Mouse (Mus musculus) erythroblast, adult 5-6 weeks (primary cell): ENCODE data around the gene Olfr648. TPM values are rescaled to one million over a fixed set of nuclear protein-coding genes. Genes with fewer than 3 reads are reported as not detected.

Experiments used
- ATAC-seq: replicated peaks from 2 replicates; pipeline ENCODE4 v1.8.0; 2016; ENCODE audit warnings: moderate number of reproducible peaks, mild to moderate bottlenecking, moderate TSS enrichment, inconsistent platforms; ENCODE audit not compliant: poor library complexity, low FRiP score, severe bottlenecking
- total RNA-seq, 2 experiments: library from RNA; stranded (forward) in 1 of 2; stranded (reverse) in 1 of 2; fragments of 150-400 nt in 1 of 2; fragments of 200-764, 138-1000 nt in 1 of 2; gene quantifications; 2 replicates each; pipeline versions ENCODE4 v1.2.3 to v1.2.4; 2015 to 2017; ENCODE audit warnings: low replicate concordance in 2 of 2

The Olfr648 gene
- total RNA-seq (2015; ENCODE audit: low replicate concordance) = 1.5 and 2.1 TPM in 2 replicates
- total RNA-seq (2017; ENCODE audit: low replicate concordance) = 0.14 and 0.60 TPM in 2 replicates

DNA sequence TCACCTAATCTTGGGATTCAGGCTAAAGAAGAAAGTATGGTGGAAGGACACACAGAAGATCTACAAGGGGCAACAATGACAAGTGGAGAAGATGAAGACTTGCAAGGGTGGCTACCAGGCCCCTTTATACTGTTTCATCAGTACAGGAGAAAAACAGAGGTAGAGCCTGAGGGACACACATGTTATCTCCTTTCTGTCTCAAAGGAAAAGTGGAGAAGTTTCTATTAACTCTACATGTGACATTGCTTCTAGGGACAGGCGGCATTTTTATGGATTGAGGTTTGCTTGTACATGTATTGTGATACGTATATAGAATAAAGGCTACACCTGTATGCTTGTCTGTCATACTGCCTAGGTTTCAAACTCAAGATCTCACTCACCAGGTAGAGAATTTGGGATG is at the start of gene Olfr648:
Gene Olfr648 (minus strand): TSS at position 101 of the 400 bp plus-strand sequence.
- ATAC-seq = no peak

DNA sequence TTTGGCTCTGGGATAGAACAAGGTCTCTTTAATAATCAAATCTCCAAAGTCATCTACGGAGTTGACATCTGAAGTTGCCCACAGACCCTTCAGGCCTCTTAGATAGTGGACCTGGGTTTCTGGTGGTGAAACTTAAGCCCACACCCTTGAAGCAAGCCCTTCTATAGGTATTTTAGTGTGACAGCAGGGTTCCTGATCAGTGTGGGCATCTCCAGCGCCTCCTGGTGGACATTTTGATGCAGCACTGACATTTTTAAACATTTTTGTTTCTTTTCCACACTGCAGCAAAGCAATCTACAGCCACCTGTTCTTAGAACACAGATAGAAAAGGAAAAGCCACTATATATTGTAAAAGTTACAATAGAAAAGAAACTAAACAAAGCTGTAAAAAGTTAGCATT is 48.0 kb upstream of the Olfr648 start:
- 0 out of 2 replicates have a peak, but pooled peaks have one; percentile 74 for ATAC-seq

DNA sequence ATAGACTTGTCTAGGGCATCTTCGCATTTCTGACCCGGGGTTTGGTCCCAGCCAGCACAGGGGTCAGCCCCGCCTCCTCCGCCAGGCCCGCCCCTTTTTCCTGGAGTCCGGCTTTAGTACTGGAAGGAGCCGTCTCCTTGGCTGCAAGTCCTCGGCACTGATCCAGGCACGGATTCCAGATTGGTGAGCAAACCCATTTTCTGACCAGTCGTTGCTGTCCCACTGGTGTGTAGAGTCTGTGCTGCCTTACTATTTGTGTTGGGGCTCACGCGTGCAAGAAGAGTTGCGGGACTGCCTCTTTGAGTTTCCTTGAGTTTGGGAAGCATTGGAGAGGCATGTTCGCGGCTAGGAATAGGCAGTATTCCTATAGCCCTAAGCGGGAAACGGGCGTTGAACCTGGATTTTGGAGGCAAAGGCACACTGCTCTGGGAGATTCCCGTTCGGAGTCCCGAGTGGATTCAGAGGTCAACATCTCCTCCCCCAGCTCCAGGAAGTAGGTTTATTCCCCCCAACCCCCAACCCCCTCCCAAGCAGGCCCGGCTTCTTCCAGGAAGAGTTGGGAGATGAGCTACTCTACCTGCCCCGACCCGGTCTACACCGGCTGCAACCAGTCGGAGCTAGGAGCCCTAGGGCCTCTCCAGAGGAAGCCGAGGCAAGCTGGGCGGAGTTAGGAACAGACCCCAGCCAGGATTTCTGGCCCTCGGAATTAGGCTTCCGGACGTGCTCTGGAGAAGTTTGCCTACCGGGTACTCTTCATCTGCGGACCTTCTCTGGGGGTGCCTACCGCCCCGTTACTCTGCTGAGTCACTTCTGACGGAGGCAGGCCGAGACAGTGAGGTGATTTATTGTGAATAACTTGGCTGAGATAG is 35.7 kb upstream of the Olfr648 start, which contains the start of gene Trim6:
Gene Trim6 (plus strand): TSS at position 93 of the 869 bp plus-strand sequence.
- ATAC-seq = no peak

DNA sequence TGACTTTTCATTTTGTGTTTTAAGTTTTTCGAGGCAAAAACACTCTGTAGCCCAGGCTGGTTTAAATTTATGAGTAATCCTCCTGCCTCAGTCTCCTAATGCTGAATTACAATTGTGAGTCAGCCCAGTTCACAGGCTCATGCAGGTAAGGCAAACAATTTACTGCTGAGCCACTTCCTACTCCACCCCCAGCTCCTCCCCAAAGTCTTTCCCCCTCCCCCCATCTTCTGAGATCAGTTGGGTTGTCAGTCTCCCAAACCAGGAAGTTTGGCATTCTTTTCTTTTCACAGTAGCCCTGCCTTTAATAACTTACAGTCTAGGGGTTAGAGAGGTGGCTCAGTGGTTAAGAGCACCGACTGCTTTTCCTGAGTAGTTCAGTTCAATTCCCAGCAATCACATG is 34.7 kb upstream of the Olfr648 start:
- no peak for ATAC-seq

DNA sequence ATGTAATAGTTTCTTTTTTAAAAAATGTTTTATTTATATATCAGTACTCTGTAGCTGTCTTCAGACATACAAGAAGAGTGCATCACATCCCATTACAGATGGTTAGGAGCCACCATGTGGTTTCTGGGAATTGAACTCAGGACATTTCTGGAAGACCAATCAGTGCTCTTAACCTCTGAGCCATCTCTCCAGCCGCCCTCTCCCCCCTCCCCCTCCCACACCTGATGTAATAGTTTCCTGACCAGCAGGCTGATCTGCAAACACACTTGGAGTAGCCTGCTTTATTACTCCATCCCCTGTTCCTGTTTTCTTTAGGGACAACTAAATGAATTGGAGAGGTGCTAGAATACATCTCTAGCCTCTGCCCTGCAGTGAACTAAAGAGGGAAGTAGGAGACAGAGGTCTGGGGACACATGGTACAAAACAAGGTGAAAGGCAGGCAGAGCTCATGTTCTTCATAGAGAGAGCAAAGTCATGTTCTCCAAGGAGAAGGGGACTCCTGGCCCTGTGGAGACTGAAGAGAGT is 32.9 kb upstream of the Olfr648 start:
- ATAC-seq = no peak

DNA sequence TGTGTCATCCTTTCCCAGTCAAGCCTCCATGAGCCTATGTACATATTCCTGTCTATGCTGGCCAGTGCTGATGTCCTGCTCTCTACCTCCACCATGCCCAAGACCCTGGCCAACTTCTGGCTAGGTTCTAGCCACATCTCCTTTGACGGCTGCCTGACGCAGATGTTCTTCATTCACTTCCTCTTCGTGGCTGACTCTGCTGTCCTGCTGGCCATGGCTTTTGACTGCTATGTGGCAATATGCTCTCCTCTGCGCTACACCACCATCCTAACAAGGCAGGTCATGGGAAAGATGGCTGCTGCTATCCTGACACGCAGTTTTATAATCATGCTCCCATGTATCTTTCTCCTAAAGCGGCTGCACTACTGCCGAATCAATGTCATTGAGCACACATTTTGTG is 23.0 kb upstream of the Olfr648 start:
- no peak for ATAC-seq

DNA sequence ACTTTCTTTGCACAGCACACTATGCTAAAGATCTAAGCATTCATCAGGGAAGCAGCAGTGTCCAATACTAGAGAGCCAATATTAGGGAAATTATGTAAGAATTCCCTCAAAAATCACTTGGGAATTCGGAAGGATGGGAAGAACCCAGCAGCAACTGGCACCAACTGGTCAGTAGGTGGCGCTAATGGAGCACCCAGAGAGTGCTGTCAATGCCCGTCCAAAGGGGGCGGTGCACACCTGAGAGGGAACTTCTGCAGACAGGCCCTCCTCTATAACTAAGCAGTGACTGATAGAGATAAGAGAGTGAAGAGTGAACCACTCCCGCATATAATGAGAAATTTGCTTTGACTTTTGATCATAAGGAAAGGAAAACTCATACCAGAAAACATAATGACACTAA is 16.6 kb upstream of the Olfr648 start:
- peak; percentile 85 for ATAC-seq

DNA sequence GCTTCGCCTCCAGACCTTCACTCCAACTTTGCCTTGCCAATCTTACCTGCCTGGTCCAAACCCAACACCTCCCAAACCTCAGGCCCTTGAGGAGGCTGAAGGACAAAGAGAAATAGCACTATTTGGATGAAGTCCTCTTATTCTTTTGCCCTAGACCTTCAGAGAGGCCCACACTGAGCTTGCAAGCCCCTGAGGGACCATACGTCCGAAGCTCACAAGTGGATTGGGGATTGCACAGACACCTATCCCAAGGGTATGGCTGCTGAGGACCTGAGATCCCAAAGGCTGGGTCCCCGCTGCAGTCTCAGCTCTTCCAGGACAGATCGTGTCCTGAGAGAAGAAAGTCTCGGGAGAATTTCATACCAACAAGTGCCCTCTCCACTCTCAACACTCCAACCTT is 12.7 kb upstream of the Olfr648 start, which contains the start of gene Olfr649:
Gene Olfr649 (minus strand): TSS at position 101 of the 400 bp plus-strand sequence.
- no peak for ATAC-seq

DNA sequence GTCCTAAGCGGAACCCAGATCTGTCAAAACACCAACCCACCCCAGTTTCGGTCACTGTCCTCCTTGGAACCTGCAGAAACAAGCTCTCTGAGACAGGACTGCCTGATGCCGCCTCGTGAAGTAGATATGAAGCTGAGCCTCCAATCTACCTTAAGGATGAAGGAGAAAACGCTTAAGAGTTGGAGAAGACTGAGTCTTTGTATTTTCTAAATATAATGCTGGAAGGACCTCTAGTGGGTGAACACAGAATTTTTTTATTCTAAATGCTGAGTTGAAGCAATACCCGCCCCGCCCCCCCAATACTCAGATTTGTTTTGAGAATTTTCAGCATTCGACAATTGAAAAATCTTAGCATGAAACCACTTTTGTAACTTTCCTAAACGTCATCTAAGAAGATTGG is 8.1 kb upstream of the Olfr648 start:
- ATAC-seq = no peak

DNA sequence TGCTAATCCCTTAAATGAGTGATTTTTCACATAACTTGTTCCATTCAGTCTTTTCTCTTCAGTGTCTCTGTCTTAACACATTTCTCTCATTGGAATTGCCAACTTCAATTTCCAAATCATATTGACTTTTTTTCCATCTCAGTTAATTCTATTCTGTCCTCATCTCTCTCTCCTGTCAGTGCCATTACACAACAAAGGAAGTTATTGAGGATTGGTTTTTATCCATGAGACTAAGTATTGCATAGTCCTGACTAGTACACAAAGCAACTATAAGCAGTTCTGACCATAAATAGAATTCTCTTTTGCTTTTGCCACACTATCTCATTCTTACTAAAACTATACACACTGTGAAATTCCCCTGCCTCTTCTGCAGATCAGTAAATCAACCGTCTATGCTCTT is 4.1 kb downstream of the Olfr648 start:
- no peak for ATAC-seq

DNA sequence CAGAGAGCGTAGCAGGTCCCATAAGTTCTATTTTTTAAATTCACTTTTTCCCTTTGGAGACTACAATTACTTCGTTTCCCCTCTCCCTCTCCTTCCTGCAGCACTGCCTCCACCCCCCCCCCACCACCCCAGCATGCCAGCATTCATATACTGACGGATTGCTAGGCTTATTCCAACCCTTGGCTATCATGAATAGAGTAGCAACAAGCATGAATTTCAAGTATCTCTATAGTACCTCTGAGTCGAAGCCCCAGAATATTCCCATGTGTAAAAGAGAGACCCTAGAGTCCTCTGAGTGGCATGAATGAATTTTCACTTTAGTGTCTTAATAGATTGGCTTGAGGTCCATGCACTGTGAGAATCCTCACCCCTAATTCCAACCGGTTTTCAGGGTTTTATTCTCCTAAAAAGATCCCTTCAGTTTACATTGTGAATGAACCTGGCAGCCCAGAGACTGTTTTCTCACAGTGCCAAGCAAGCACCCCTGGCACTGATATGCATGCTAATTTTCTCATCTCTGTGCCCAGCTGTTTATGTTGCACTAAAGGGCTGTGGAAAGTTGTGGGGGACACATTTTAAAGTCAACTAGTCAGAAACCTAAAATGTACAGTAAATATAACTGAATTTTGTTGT is 4.7 kb downstream of the Olfr648 start:
- no peak for ATAC-seq

DNA sequence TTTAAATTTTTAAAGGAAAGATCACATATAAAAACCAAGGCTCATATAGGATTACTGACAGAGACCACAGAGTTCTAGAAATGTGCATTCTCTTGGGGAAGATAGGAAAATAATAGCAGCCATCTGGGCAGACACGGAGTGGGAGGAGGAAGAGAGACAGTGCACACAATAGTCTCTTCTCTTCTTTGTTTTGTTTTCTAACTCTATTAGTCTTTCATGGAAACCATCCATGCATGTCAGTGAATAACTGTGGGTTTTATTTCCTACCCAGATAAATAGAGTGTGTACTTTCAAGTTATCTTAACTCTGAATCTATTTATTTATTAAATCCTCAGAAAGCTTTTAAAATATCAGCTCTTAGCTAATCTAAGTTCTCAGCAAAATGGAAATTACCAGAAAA is 8.1 kb downstream of the Olfr648 start:
- ATAC-seq = no peak

DNA sequence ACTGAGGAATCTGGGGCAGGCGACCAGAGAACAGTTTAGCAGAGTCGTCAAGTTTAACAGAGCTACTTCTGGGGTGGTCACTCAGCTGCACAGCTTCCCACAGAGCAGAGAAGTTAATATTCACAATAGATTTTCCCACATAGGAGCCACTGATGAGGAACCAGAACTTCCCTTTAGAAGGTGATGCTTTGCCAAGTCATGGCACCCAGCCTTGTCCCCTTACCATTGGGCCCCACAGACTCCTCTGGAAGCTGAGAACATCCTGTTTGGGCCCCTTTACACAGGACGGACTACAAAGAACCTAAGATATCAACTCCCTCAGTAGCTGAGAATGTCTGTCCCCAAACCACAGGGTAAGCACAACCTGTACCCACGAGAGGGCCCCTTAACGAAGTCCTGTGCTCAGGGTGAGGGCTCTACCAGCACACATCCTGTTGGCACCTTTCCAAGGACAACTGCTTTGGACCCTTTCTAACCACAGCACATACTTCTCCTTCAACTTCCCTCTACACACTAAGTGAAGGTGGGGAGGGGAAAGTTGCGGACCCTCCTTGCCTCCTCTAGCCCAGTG is 13.5 kb downstream of the Olfr648 start:
- no peak for ATAC-seq

DNA sequence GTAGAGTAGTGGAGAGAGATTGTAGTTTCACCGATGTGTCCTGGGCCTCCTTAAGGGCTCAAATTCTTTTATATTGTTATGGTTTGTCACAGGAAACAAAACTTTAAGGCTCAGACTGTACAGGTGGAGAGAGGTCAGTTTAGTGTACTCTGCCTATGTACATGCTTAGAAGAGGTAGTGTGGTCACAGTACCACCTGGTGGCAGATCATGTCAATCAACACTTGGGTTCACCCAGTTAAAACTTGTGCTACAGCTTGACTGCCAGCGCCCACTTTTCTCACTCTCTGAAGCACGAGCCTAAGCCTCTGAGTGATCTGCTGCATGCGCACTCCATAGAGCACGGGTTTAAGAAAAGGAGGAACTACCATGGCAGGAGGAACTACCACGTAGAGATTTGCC is 16.1 kb downstream of the Olfr648 start:
- no peak for ATAC-seq

DNA sequence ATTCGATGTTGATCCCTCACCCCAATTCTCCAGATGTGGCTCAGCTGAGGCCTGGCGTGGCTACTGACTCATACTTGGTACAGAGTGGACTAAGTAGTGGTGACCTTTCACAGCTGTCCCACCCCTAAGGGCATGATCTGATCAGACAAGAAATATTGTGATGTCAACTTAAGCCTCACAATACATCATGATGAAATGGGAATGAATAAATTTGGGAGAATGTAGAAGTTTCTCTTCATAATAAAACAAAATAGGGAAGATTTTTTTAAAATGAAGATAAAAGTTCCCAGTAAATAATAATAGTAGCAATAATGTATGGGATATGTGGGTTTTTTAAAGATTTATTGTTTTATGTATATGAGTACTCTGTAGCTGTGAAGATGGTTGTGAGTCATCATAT is 32.7 kb downstream of the Olfr648 start, which contains the start of gene Ubqlnl:
Gene Ubqlnl (minus strand): TSS at position 101 of the 400 bp plus-strand sequence.
- ATAC-seq = no peak

DNA sequence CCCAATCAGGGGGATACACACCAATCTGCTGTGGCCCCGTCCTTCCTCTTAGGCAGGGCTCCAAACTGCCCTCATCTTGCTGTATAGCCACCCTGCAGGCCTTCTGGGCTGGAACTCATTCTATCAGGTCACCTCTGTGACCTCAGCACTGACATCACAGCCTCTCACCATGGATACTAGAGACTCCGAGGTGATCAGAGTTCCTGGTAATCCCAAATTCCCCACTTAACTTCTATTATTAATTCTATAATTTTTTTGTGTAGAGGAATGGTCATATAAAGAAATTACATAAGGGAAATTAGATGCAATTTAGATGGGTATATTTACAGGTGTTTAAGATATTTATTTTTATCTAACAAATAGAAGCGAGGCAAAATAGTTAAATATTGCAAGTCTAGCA is 40.0 kb downstream of the Olfr648 start, which contains the start of gene Ubqln3:
Gene Ubqln3 (minus strand): TSS at position 101 of the 400 bp plus-strand sequence.
- ATAC-seq = no peak

DNA sequence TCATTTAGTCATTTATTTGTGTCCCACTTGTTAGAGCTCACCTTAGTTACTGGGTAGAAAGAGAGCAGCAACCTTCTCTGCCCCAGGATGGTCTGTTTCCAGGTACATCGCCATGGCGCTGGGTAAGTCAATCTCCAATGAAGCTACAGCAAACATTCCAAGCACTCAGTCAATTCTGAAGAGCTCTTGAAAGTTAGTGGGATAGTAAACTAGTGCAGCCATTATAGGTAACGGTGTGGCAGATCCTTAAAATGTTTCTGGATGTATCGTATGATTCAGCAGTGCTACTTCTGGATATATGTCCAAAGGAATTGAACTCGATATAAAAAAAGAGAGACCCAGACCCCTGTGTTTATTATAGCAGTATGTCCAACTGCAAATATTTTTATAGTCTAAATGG is 45.9 kb downstream of the Olfr648 start, which contains the start of gene Olfr643:
Gene Olfr643 (minus strand): TSS at position 101 of the 400 bp plus-strand sequence.
- ATAC-seq = no peak

DNA sequence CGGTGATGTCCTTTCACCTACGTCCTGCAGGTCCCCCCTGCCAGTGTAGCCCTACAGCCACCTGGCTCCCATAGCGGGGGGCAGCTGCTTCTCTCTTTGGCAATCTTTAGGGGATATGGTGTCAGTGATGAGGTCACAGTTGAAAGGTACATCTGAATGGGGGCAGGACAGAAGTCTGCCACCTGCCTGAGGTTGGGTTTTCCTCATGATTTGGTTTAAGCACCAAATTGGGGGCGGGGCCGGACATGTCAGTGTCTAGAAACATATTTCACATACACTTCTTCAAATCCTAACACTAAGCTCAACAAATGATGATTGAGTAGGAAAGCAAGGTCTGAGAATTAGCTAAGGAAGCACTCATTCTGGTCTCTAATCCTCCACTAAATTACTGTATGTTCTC is 53.5 kb downstream of the Olfr648 start, which contains the start of gene Ubqln5:
Gene Ubqln5 (minus strand): TSS at position 101 of the 400 bp plus-strand sequence.
- no peak for ATAC-seq
